Mouse (Mus musculus) bone marrow macrophage, adult 2 months (primary cell): Measurements from ENCODE around the gene Prss56. TPM values are rescaled to one million over a fixed set of nuclear protein-coding genes. Genes with fewer than 3 reads are reported as not detected.

Experiments
- H3K27ac ChIP-seq: 2 replicates; pipeline ENCODE4 v1.5.1; 2012; ENCODE audit warnings: low read depth, low read length; ENCODE audit not compliant: insufficient read depth
- H3K4me1 ChIP-seq: 2 replicates; pipeline ENCODE4 v1.6.1; 2012; ENCODE audit warnings: low read length; ENCODE audit not compliant: control insufficient read depth, insufficient read depth
- H3K4me3 ChIP-seq: 2 replicates; pipeline ENCODE4 v1.5.1; 2012; ENCODE audit warnings: mild to moderate bottlenecking, low read length, moderate library complexity; ENCODE audit not compliant: insufficient read depth
- CTCF ChIP-seq: IDR thresholded peaks from 2 replicates; pipeline ENCODE4 v1.5.1; 2012; ENCODE audit warnings: low read depth, mild to moderate bottlenecking, low read length, moderate library complexity
- POLR2A ChIP-seq: IDR thresholded peaks from 2 replicates; pipeline ENCODE4 v1.6.1; 2012; ENCODE audit warnings: mild to moderate bottlenecking, low read depth, low read length, borderline replicate concordance
- polyA plus RNA-seq: library from polyadenylated mRNA; stranded (reverse); fragments of >200 nt; gene quantifications from 2 replicates; pipeline ENCODE4 v1.2.4, GENCODE M21; 2012; ENCODE audit not compliant: missing spikeins, insufficient read depth, insufficient read length

The Prss56 gene
- polyA plus RNA-seq, 1 experiment = not detected

- H3K4me3 ChIP-seq = no peak overlapping the region
- TF ChIP-seq CTCF = peak; percentile 50; the same call in 1 of the 2 replicates
- no peak for TF ChIP-seq POLR2A
Measured at GRCm38 (mm10) chr1:87184751-87185139, 1.6 kb downstream of the Prss56 start.

GRCm38 (mm10) chr1:87185526-87185925, 2.4 kb downstream of the Prss56 start:
- no peak overlapping the region for H3K4me3 ChIP-seq
- H3K4me1 ChIP-seq = peaks cover 18% of the 10 kb centered on the region
- H3K27ac ChIP-seq = no peak overlapping the region
- TF ChIP-seq POLR2A = no peak
- no peak for TF ChIP-seq CTCF

More at GRCm38 (mm10) chr1:87184751-87185139, 1.6 kb downstream of the Prss56 start:
- Histone ChIP-seq H3K4me1 (peaks cover 22% of the 10 kb centered on the region), H3K27ac (no peak overlapping the region)

GRCm38 (mm10) chr1:87186261-87187036, 3.3 kb downstream of the Prss56 start:
- Histone ChIP-seq H3K4me3 (peak overlapping the region; percentile 70), H3K4me1 (peaks cover 8% of the 10 kb centered on the region), H3K27ac (no peak overlapping the region)
- TF ChIP-seq CTCF = no peak
- TF ChIP-seq POLR2A = no peak

GRCm38 (mm10) chr1:87187037-87187355, 3.9 kb downstream of the Prss56 start:
- peaks cover 4% of the 10 kb centered on the region for H3K4me1 ChIP-seq
- peak overlapping the region; percentile 70 for H3K4me3 ChIP-seq
- TF ChIP-seq CTCF (peak; percentile 93), POLR2A (no peak)
- H3K27ac ChIP-seq = no peak overlapping the region

- no peak for TF ChIP-seq POLR2A
- no peak for TF ChIP-seq CTCF
Measured at GRCm38 (mm10) chr1:87190429-87190828, 7.3 kb downstream of the Prss56 start, which contains the start of gene Chrnd. Gene Chrnd (plus strand): TSS chr1:87190607.

GRCm38 (mm10) chr1:87197296-87197695, 14.2 kb downstream of the Prss56 start:
- H3K4me1 ChIP-seq = peaks cover 17% of the 10 kb centered on the region
- no peak overlapping the region for H3K27ac ChIP-seq
- H3K4me3 ChIP-seq = no peak overlapping the region
- TF ChIP-seq CTCF (no peak), POLR2A (no peak)

More at GRCm38 (mm10) chr1:87190429-87190828, 7.3 kb downstream of the Prss56 start, which contains the start of gene Chrnd:
- no peak within 1 kb of the TSS for H3K4me3 ChIP-seq
- H3K4me1 ChIP-seq = no peaks in the 10 kb centered on the region
- H3K27ac ChIP-seq = no peak within 1 kb of the TSS

GRCm38 (mm10) chr1:87198119-87199065, 15.3 kb downstream of the Prss56 start:
- Histone ChIP-seq H3K27ac (no peak overlapping the region), H3K4me1 (peaks cover 17% of the 10 kb centered on the region), H3K4me3 (no peak overlapping the region)
- TF ChIP-seq POLR2A (no peak), CTCF (no peak)

- H3K4me3 ChIP-seq = no peak overlapping the region
- TF ChIP-seq POLR2A (no peak), CTCF (no peak)
- peaks cover 21% of the 10 kb centered on the region for H3K4me1 ChIP-seq
- H3K27ac ChIP-seq = peak overlapping the region; percentile 72
Measured at GRCm38 (mm10) chr1:87200811-87201210, 17.7 kb downstream of the Prss56 start.

GRCm38 (mm10) chr1:87201848-87202247, 18.7 kb downstream of the Prss56 start:
- TF ChIP-seq CTCF = no peak
- TF ChIP-seq POLR2A = no peak
- no peak overlapping the region for H3K4me3 ChIP-seq
- H3K27ac ChIP-seq = peak overlapping the region; percentile 30
- H3K4me1 ChIP-seq = peaks cover 21% of the 10 kb centered on the region
